Mouse (Mus musculus): ENCODE measurements around the gene Arl5c.

DNA sequence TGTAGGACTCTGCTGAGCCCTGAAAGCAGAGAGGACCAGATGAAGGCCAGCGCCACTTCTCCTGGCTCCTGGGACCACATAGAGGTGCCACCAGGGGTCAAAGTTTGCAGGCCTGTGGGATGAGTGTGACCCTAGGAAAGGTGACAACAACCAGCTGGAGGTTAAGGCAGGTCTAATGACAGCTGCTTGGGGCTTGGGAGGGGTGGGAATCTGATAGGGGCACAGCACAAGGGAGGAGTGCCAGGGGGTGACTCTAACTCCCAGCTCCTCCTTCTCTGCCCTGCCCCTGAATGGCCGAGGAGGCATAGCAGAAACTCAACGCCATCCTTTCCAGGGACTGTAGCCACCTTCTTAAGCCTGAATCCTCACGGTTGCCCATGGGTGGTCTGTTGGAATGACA lies 20.8 kb upstream of the Arl5c start:
- TF ChIP-seq CTCF (IDR thresholded peaks at IDR 0.05; ENCODE audit: borderline replicate concordance, insufficient read depth, low read depth, low read length) (no peak), POLR2A (IDR thresholded peaks at IDR 0.05; ENCODE audit: borderline replicate concordance, insufficient read depth, low read length) (no peak)

Measured in cerebellum, adult 2 months (tissue).